Mouse (Mus musculus) neural tube, embryonic 14.5 days (tissue): Measurements from ENCODE around the gene Crebbp. TPM values are rescaled to one million over a fixed set of nuclear protein-coding genes. Genes with fewer than 3 reads are reported as not detected.
"Not testable (repeated sequence)": the region's sequence is repeated elsewhere in the genome, so short reads cannot be mapped to it uniquely, and the experiment has no call there.

Source experiments
- ATAC-seq: fragments of 200-750 bp; cut with Nextera tagmentation; 2 replicates; pipeline ENCODE4 v1.8.0; 2017; ENCODE audit warnings: low read depth, mild to moderate bottlenecking, moderate TSS enrichment, moderate library complexity
- H3K27ac ChIP-seq: fragments of 300-500 bp; sonication (generic); 2 replicates; pipeline ENCODE4 v1.5.1; 2014; ENCODE audit warnings: low read depth, mild to moderate bottlenecking, control low read depth, low read length, moderate library complexity, mixed read lengths
- H3K27me3 ChIP-seq: fragments of 300-500 bp; sonication (generic); 2 replicates; pipeline ENCODE4 v1.6.1; 2014; ENCODE audit warnings: low read length; ENCODE audit not compliant: control insufficient read depth, insufficient read depth
- H3K36me3 ChIP-seq: fragments of 300-500 bp; sonication (generic); 2 replicates; pipeline ENCODE4 v1.6.1; 2014; ENCODE audit warnings: low read length, mixed read lengths; ENCODE audit not compliant: control insufficient read depth, insufficient read depth
- H3K4me1 ChIP-seq: fragments of 300-500 bp; sonication (generic); 2 replicates; pipeline ENCODE4 v1.6.1; 2014; ENCODE audit warnings: low read length; ENCODE audit not compliant: control insufficient read depth, insufficient read depth
- H3K4me2 ChIP-seq: fragments of 300-500 bp; sonication (generic); 2 replicates; pipeline ENCODE4 v1.6.1; 2014; ENCODE audit warnings: mild to moderate bottlenecking, low read depth, low read length, control low read depth
- H3K4me3 ChIP-seq: fragments of 300-500 bp; sonication (generic); 2 replicates; pipeline ENCODE4 v1.5.1; 2014; ENCODE audit warnings: low read depth, low read length, control low read depth, mixed read lengths
- H3K9ac ChIP-seq: fragments of 300-500 bp; sonication (generic); replicated peaks from 2 replicates; pipeline ENCODE4 v1.6.1; 2014; ENCODE audit warnings: low read depth, mild to moderate bottlenecking, control low read depth, low read length, mixed read lengths
- H3K9me3 ChIP-seq: fragments of 300-500 bp; sonication (generic); 2 replicates; pipeline ENCODE4 v1.6.1; 2016; ENCODE audit warnings: low read length; ENCODE audit not compliant: control insufficient read depth
- WGBS: fragments of 180-500 bp; shearing (Covaris S2); extraction: QIAGEN DNeasy Blood & Tissue Kit; methylation state at CpG from one replicate; pipeline ENCODE4 v1.1.7; 2014; 5-methylcytosine and 5-hydroxymethylcytosine counted together
- polyA plus RNA-seq: library from polyadenylated mRNA; unstranded; fragments of >200 nt; fragmentation: Nextera tagmentation; extraction: Ambion mirVana; gene quantifications from 2 replicates; pipeline ENCODE4 v1.2.1, GENCODE M21; 2014

The Crebbp gene
- polyA plus RNA-seq, 1 experiment from 2014 or later, result 55.2 TPM

DNA sequence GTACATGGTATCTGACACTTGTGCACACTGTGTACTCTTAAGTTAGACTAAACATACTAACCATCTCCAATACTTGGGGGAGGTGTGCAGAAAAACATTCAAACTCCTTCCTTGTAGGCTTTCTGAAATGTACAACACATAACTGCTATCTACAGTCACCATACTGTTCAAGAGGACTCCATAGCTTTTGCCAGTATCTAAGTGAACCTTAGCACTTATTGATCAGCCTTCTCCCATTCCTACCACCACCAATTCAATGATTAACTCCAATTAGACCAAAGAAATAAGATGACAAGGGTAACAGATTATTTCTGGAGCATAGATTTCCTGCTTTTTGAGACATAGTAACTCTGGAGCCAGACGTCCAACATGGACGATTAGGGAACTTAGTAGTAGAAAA, 113.4 kb downstream of the Crebbp start:
- Histone ChIP-seq H3K4me2 (no peak overlapping the region), H3K27me3 (no peaks in the 10 kb centered on the region), H3K4me1 (no peaks in the 10 kb centered on the region), H3K36me3 (peaks cover 47% of the 10 kb centered on the region), H3K4me3 (no peak overlapping the region), H3K9ac (no peak overlapping the region), H3K9me3 (no peaks in the 10 kb centered on the region), H3K27ac (no peak overlapping the region)
- WGBS, result 92% methylated on average over 2 of the region's 2 CpGs
- ATAC-seq, result no peak

DNA sequence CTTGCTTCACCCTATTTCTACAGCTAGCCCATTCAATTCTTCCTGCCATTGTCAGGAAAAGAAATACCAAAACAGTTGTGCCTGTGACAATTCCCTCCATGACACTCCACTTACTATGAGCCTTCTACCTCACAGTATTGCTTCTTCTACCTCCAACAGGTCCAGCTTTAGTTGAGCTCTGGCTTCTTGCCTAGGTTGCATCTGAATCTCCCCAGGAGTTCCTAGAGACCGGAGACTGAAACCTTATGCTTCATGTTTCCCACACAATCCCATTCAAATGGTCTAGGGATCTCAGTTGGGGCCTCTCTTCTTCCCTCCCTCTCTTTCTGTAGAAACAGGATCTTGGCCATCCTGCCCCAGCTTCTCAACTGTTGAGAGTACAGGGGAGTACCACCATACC, 116.3 kb downstream of the Crebbp start:
- Histone ChIP-seq H3K9ac (no peak overlapping the region), H3K27ac (no peak overlapping the region), H3K36me3 (peaks cover 56% of the 10 kb centered on the region), H3K4me3 (no peak overlapping the region), H3K4me2 (no peak overlapping the region), H3K9me3 (no peaks in the 10 kb centered on the region), H3K27me3 (no peaks in the 10 kb centered on the region), H3K4me1 (no peaks in the 10 kb centered on the region)
- WGBS, result 100% methylated on average over 1 of the region's 1 CpGs
- ATAC-seq, result no peak

DNA sequence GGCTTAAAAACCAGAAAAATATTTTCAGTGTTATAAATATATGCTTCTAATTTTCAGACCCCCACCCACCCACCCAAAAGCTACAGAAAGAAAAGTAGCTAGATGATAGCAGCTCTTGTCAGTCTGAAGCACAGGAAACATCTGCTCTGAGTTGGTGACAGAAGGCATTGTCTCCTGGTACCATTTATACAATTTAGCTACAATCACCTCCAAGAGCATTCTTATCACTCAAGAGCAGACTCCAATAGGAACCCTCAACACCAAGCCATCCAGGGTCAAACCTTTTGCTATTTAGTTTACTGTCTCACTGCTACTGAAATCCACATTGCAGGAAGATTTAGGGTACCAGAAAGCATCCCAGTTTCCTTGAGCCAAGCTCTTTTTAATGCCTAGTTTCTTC, 116.9 kb downstream of the Crebbp start:
- H3K4me1 ChIP-seq, result no peaks in the 10 kb centered on the region
- no peaks in the 10 kb centered on the region for H3K9me3 ChIP-seq
- peaks cover 59% of the 10 kb centered on the region for H3K36me3 ChIP-seq
- no peak overlapping the region for H3K27ac ChIP-seq
- no peaks in the 10 kb centered on the region for H3K27me3 ChIP-seq
- H3K4me2 ChIP-seq, result no peak overlapping the region
- H3K4me3 ChIP-seq, result no peak overlapping the region
- no peak for ATAC-seq
- no peak overlapping the region for H3K9ac ChIP-seq

DNA sequence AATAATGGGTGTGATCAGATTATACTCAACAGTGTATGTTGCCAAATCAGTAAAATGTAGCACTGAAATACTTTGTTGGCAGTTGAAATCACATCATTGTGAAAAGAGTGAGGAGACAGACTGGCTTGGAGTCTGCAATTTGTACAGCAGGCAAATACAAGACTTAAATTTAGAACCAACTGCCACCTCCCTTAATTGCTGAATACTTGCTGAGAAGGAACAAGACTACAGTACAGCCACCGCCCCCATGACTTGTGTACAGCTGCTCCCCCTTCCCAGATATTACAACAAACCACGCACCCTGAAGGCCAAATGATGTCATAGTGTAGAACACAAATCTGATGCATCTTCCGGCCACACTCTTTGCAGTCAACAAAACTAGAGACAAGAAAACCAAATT, 117.7 kb downstream of the Crebbp start:
- H3K4me2 ChIP-seq, result no peak overlapping the region
- H3K4me3 ChIP-seq, result no peak overlapping the region
- no peak for ATAC-seq

DNA sequence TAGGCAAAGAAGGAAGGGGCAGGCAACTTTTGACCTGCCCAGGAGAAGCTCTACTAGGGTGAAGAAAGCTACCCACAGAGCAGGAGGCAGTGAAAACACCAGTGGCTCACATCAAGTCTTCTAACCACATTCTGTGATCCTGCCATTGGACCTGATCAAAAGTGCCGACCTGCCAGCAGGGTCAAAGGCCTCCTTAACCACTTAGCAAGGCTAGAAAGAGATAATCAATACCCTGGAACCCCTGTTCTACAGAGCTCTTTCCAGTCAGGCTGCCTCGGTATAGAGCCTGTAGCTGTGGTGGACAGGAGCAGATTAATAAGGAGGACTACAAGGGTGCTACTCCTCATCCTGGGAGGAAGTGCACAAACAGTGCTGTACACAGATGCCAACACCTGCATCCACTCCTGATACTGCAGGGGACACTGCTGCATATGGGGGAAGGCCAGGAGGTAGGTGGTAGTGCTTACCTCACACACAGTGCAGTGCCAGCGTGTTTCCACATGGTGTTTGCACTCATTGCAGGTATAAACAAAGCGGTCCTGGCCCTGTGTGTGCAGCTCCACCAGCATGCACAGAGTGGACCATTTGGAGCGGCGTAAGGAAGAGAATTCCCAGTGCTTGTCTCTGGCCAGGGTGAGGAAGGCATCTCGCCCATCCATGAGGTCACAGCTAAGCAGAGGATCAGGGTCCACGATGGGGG, 126.4 kb downstream of the Crebbp start:
- ATAC-seq, result no peak
- H3K36me3 ChIP-seq, result peaks cover 79% of the 10 kb centered on the region
- no peaks in the 10 kb centered on the region for H3K9me3 ChIP-seq
- H3K4me2 ChIP-seq, result no peak overlapping the region
- H3K9ac ChIP-seq, result no peak overlapping the region
- no peak overlapping the region for H3K4me3 ChIP-seq
- no peaks in the 10 kb centered on the region for H3K27me3 ChIP-seq
- H3K27ac ChIP-seq, result no peak overlapping the region
- H3K4me1 ChIP-seq, result no peaks in the 10 kb centered on the region
- WGBS, result 95% methylated on average over 8 of the region's 8 CpGs

More for the DNA sequence above, 117.7 kb downstream of the Crebbp start:
- no peaks in the 10 kb centered on the region for H3K9me3 ChIP-seq
- H3K36me3 ChIP-seq, result peaks cover 67% of the 10 kb centered on the region
- no peak overlapping the region for H3K9ac ChIP-seq
- no peaks in the 10 kb centered on the region for H3K4me1 ChIP-seq
- no peak overlapping the region for H3K27ac ChIP-seq
- 95% methylated on average over 3 of the region's 3 CpGs for WGBS
- H3K27me3 ChIP-seq, result no peaks in the 10 kb centered on the region

DNA sequence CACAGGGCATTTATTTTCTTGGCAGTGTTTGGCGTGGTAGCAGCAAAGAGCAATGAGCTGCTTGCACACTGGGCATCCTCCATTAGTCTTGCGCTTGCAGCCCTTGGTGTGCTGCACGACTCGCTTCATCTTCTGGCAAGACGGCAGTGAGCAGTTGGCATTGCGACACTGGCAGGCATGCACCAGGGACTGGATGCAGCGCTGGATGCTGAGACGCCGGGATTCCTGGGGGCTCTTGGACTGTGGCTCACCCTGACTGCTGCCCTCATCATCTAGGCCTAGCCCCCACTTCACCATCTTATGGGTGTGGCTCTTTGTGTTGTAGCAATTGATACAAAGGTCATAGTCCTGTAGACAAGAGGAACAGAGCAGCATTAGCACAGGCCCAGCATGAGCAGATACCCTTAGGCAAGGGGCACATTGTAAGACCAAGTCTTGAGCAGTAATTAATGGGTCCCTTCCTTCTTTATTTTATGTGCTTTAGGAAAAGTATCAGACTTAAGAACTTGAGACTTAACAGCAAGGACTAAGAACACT, 127.9 kb downstream of the Crebbp start:
- Histone ChIP-seq H3K9me3 (no peaks in the 10 kb centered on the region), H3K27me3 (no peaks in the 10 kb centered on the region), H3K9ac (no peak overlapping the region), H3K4me1 (no peaks in the 10 kb centered on the region), H3K27ac (no peak overlapping the region), H3K4me2 (no peak overlapping the region), H3K4me3 (no peak overlapping the region), H3K36me3 (peaks cover 66% of the 10 kb centered on the region)
- ATAC-seq, result no peak
- WGBS, result 96% methylated on average over 9 of the region's 9 CpGs

DNA sequence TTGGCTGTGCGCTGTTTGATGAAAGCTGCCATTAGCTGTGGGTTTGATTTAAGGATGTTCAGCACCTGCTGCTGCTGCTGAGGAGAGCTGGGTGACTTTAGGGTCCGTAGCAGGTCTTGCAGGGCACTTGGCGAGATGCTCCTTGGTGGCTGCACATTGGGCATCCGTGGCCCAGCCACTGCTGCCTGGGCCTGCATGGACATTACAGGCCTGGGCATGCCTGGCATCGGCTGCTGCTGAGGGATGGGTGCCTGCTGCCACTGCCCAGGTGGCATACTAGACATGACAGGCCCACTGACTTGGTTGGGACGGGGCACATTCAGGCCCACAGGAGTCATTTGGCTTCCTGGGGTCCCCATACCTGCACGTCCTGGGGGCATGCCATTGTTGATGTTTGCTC, 128.7 kb downstream of the Crebbp start:
- Histone ChIP-seq H3K9ac (no peak overlapping the region), H3K36me3 (peaks cover 57% of the 10 kb centered on the region), H3K4me2 (no peak overlapping the region), H3K27ac (no peak overlapping the region), H3K4me1 (no peaks in the 10 kb centered on the region), H3K9me3 (no peaks in the 10 kb centered on the region), H3K27me3 (no peaks in the 10 kb centered on the region), H3K4me3 (no peak overlapping the region)
- WGBS, result 95% methylated on average over 7 of the region's 7 CpGs
- ATAC-seq, result no peak

DNA sequence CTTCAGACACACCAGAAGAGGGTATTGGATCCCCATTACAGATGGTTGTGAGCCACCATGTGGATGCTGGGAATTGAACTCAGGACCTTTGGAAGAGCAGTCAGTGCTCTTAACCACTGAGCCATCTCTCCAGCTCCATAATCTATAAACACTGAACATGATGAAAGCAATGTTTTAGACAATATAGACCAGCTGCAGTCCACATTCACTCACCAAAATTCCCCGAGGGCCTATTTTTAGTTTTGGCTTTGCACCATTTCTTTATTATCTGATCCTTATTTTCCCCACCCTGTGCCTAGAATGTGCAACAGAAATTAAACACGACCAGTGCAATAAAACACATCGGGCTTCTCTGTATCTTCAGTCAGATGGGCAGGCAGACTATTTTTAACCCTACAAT, 133.4 kb downstream of the Crebbp start:
- not testable (repeated sequence) for H3K4me1 ChIP-seq, H3K9ac ChIP-seq, H3K9me3 ChIP-seq, ATAC-seq, H3K27me3 ChIP-seq, H3K27ac ChIP-seq, H3K4me2 ChIP-seq, H3K4me3 ChIP-seq
- H3K36me3 ChIP-seq, result peaks cover 20% of the 10 kb centered on the region
- 64% methylated on average over 3 of the region's 3 CpGs for WGBS

DNA sequence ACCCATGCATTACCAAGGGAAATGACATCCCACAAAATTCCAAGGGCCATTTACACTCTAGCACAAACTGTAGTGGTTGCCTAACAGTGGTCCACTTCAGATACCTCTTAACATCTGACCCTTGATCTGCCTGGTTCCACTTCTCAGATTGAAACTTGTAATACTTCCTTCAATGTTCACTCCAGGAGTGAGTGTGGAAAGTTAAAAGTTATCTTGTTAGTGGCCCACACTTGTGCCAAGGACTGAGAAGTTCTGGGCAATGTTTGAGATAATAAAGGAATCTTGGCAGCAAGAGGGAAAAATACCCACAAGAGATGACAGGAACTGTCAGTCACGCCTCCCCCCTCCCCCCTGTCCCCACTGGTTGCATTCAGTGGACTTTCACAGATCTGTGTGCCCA, 134.1 kb downstream of the Crebbp start:
- H3K9me3 ChIP-seq, result no peaks in the 10 kb centered on the region
- 93% methylated on average over 1 of the region's 1 CpGs for WGBS
- no peak overlapping the region for H3K4me2 ChIP-seq
- H3K36me3 ChIP-seq, result peaks cover 12% of the 10 kb centered on the region
- H3K4me3 ChIP-seq, result no peak overlapping the region
- H3K27me3 ChIP-seq, result no peaks in the 10 kb centered on the region
- no peak overlapping the region for H3K9ac ChIP-seq
- no peak for ATAC-seq
- peaks cover 9% of the 10 kb centered on the region; the same call in 1 of the 2 replicates for H3K4me1 ChIP-seq
- H3K27ac ChIP-seq, result no peak overlapping the region
